Mouse (Mus musculus): ENCODE measurements around the gene Dnmt1.
A peak's percentile ranks its signal among the peaks of the same experiment; 100 is the strongest.

Dnmt1 gene

DNA sequence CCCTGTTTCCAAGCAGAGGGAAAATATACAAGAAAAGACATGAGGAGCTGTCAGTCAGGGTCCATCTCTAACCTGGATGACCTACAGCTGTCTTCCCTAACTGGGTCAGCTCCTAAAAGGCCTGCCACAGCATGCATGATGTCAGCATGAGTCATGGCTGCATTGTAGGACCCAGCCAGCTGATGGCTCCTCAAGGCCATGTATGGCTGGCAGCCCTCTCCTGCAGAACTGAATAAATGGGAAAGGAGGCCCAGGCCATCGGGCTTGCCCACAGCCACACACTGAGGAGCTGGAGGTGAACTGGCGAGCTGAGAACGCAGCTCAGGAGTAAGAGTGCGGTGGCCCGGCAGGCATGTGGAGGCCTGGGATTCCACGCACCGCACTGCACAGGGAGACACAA is 16.3 kb downstream of the Dnmt1 start:
- no peak for DNase-seq (ENCODE audit: low spot score in 2 of 2)

DNA sequence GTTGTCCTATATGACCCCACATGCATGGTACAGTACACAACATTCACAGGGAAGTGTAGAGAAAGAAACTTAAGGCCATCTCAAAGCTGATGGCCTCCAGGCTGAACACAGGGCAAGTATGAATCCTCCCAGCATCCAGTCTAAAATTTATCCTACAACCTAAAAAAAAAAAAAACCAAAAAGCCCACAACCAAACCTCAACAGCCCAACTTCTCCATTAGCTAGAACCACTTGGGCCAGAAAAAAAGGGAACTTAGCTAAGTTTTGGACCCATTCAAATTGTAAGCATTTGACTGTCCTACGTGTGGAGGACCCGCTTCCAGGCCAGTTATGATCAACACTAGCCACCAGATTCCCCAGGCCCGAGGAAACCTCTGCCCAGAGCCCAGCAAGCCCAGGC is 36.4 kb downstream of the Dnmt1 start:
- DNase-seq (ENCODE audit: low spot score in 2 of 2) = no peak

DNA sequence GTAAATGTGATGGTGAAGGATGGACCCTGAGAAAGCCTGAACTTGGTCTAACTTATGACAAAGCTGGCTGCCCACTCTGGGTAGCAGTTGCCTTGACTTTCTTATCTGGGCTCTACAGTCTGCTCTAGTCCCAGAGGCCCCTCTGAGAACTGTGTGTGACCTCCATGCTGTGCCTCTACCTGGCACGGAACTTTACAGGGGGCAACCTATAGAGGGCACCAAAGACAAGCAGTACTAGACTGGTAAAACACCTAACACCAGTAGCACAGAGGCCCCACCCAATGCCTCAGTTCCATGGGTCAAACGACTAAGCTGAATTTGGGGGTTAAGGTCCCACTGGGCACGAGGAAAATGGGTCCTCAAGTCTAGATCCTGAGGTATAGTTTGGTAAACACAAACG is 43.5 kb downstream of the Dnmt1 start:
- DNase-seq (ENCODE audit: low spot score in 2 of 2) = no peak

DNA sequence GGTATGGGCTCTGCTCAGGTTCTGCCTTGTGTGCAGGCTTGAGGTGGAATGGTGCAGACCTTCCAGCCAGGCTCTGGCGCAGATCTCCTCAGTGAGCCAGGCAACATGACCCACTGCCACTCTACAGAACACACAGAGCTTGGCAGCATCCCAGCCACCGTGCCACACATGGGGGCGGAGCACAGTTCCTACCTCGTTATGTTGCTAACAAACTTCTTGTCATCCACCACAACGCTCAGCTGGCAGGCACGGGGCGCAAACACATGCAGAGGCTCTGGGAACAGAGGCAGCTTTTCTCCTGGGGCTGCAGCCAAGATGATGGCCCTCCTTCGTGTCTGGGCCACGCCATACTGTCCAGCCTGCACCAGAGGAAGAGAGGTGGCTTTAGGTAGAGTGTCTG is 49.7 kb downstream of the Dnmt1 start:
- DNase-seq (ENCODE audit: low spot score in 2 of 2) = no peak

DNA sequence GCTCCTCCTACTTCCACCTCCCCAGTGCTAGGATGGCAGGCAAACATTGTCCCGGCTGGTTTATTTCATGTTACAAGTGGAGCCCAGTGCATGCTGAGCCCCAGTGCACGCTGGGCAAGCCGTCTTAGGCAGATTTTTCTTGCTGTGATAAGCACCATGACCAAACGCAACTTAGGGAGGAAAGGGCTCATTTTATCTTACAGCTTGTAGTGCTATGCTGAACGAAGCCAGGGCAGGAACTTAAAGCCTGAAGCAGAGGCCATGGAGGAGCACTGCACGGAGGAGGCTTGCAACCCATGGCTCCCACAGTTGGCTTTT is 57.6 kb downstream of the Dnmt1 start:
- DNase-seq (ENCODE audit: low spot score in 2 of 2) = no peak

DNA sequence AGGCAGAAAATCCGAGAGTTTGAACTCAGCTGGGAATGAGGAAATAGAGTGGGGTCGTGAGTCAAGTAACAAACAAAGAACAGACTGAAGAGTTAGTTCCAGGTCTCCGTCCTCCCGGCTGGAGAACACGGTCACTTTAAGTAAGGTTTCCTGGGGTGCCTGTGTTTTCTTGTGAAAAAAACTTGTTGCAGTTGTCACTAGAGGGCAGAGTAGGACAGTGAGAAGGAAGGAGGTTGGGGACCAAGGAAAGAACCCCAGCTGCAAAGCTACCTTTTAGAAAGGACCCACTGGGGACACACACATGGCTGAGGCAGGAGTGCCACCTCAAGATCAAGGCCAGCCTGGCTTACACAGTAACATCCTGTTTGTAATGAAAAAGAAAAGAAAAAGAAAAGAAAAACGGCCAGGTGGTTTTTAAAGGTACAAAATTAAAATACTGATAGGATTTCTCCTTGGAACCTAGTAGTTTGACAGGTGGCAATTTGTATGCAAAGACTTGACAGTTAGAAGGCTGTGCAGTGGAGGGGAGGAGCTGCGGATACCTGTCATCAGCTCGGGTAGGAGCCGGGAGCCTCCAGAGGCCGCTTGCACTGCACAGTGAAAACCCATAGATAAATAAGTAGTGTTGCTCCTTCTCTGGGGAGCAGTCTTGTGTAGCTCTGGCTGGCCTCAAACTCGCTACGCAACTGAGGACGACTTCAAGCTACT is 58.1 kb downstream of the Dnmt1 start:
- no peak for DNase-seq (ENCODE audit: low spot score in 2 of 2)

DNA sequence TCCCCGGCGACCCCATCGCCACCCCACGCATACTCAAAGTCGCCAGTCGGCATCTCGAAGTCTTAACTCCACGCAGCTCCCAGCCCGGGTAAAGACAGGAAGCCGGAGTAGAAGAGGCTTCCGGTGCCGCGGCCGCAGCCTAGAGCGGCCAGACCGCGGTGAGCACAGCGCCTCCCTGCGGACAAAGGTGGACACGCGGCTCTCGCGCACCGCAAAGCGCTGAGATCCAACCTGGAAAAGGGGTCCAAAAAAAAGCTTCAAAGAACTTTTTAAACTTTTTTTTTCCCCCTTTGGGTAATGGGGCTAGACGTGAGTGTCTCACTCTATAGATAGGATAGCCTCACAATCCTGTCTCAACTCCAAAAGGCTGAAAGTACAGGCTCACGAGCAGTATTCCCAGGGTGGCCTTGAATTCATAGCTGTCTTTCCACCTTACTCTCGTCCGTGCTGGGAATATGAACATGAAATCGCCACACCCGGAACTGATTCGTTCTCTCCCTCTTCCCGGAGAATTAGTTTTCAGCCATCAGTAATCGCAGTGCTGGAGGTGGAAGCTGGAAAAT is 61.1 kb downstream of the Dnmt1 start, which contains the start of gene Eif3g:
Eif3g (minus strand) TSS at position 113 of the 563 bp plus-strand sequence.
- peak; percentile 80 to 87 for DNase-seq (ENCODE audit: low spot score in 2 of 2)

DNA sequence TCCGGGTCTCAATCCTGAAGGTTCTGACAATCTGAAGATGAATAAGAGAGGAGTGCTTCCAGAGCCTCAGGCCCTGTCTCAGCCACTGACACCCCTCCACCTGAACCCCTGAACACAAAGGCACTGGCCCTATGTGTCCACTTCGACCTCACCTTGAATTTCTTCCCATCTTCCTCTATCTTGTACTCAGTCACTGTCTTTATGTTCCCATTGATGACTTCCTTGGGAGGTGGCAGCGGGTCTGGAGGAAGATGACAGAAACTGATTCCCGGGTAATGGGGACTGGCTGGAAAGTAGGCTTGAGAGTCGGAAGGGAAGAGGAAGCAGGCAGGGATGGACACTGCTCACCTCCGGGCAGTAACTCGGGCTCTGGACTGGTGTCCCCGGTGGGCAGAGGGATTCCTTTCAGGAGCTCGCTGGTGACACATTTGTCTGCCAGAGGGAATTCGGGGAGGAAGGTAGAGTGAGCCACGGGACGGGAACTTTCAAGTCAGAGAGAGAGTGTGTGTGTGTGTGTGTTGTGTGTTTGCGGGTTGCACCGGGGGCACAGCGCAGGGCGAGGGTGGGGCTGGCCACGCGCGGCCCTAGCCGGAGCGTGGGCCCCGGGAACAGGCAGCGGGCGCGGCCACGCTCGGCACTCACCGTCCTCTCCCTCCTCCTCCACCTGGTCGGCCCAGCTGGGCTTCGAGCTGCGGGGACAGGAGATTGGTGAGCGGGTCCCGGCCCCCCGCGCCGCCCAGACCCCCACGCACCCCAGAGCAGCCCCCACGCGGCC is 61.8 kb downstream of the Dnmt1 start:
- no peak for DNase-seq (ENCODE audit: low spot score in 2 of 2)

DNA sequence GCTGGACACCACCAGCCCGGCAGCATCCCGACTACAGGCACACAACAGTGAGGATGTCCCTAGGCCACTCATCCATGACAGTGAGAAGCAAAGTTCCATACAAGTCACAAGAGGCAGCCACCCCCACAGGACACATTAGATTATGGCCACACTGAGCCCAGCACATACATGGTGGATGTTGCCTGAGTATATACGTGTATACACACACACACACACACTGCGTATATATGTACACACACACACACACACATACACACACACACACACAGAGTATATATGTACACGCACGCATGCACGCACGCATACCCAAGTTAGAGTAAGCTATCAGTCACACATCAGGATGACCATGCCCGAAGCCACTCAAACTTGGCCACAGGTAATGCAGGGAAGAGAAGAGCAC is 64.3 kb downstream of the Dnmt1 start:
- no peak for DNase-seq (ENCODE audit: low spot score in 2 of 2)

DNA sequence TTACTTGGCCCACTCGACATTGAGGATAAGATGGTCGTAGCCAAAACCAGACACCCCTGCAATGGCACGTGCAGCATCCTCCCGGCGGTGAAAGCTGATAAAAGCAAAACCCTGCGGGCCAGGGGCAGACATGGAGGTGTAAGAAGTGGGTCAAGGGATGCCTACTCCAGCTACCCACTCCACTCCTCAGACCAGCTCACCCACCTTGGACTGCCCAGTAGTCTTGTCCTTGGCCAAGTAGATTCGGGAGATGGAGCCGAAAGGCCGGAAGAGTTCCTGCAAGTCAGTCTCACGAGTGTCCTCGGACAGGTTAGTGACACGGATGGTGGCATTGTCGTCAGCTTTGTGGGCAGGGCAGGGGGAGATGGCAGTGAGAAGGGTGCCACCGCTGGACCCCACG is 65.1 kb downstream of the Dnmt1 start:
- DNase-seq (ENCODE audit: low spot score in 2 of 2) = no peak

DNA sequence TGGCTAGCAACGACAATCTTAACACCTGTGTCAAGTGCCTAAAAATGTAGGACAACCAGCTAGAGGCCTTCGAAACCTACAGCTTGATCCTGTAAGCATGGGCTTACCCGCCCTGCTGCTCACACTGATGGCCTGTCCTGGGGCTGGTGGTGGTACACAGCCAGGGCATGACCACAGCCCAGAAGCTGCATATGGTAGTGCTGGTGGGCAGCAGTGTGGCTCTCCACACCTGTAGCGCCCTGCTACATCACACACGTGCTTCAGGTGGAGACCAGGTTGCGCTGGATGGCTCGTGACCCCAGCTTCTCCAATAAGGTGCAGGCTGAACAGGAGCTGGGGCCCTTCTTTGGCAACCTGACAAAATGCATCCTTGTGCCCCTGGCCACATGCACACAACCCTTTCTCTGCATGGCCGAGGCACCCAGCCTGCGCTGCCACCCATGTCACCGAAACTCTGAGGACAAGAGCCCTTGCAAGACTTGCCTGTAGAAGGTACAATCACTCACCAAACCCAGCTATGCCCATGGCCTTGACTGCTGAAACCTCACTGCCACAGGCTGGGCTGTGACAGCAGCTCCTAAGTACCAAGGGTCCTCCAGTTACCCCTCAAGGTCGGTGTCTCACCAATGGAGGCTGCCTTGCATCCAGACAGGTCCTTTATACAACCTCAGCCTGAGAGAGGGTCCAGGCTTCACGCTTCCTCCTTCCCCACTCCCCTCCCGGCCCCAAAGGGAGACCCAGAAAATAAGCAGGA is 65.9 kb downstream of the Dnmt1 start:
- DNase-seq (ENCODE audit: low spot score in 2 of 2) = no peak

DNA sequence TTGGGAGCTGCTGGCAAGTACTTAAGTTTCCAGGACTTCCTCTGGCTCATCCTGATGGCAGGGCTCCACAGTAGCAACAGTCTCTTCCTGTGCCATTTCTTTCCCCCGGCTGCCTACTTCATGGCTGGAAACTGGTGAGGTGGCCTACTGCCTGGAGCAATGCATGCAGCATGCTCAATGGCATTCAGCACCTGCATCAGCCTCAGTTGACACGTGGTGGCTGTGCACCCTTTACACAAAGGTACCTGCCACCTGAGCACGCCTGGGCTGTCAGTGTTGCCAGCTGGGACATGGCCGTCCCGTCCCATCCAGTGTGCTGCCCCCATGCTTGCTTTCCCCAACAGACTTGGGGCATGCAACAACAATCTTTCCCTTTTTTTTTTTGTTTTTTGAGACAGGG is 66.6 kb downstream of the Dnmt1 start:
- DNase-seq (ENCODE audit: low spot score in 2 of 2) = no peak

DNA sequence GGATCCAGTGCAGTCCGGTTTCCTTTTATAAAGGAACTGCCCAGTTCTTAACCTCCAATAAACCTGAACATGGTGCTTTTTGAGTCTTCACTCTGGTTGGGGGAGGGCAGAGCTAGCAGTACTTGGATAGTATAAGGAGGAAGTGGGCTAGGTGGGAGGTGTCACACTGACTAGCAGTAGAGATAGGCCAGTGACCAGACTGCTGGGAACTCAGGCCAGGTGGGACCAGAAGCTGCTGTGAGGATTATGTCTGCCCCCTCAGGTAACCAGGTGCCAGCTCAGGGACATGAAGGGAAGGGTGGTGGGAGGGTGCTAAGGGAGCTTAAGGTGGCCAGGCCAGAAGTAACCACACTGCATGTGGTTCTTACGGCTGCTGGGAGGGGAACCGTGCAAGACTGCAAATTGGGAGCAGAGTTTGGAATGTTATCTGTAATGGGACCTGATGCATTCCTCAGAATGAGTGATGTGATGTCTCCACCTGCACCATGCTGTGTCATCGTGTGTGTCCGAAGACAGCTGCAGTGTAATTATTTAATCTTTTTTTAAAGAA is 67.5 kb downstream of the Dnmt1 start:
- DNase-seq (ENCODE audit: low spot score in 2 of 2) = no peak

DNA sequence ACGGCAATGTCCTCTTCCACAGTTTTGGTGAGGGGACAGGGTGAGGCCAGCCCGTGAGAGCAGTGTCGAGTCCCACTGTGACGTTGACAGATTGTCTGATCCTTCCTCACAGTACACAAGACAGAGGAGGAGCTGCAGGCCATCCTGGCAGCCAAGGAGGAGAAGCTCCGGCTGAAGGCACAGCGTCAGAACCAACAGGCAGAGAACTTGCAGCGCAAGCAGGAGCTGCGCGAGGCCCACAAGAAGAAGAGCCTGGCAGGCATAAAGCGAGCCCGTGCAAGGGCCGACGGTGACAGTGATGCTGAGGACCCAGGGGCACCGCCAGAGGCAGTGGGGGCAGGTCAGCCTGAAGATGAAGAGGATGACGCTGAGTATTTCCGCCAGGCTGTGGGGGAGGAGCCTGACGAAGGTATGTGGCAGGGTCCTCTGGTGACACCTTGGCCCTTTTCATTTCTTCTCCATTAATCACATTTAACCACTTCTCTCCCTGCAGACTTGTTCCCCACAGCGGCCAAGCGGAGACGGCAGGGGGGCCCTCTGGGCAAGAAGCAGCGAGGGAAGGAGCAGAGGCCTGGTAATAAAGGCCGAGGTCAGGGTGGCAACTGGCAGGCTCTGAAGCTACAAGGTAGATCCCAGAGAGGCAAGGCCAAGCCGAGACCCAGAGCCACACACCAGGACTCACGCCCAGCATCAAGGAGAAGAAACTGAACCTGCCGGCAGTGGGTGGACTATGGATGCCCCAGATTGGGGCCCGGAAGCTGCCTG is 68.2 kb downstream of the Dnmt1 start:
- no peak for DNase-seq (ENCODE audit: low spot score in 2 of 2)

DNA sequence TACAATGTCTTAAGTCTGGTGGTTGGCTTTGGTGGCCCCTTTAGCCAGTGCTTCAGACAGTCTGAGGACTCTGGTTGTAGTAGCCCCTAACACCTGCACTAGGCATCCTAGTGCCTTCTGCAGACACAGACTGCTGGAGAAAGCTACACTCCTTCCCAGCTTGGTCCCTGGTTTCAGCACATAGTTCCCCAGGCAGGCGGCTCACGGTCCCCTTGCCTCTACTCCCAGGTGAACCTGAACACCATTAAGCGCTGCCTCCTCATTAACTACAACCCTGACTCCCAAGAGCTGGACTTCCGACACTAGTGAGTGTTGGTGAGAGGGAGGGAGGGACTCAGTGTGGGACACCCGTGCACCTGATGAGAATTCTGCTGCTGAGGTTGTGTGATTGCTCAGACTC is 69.3 kb downstream of the Dnmt1 start:
- no peak for DNase-seq (ENCODE audit: low spot score in 2 of 2)

DNA sequence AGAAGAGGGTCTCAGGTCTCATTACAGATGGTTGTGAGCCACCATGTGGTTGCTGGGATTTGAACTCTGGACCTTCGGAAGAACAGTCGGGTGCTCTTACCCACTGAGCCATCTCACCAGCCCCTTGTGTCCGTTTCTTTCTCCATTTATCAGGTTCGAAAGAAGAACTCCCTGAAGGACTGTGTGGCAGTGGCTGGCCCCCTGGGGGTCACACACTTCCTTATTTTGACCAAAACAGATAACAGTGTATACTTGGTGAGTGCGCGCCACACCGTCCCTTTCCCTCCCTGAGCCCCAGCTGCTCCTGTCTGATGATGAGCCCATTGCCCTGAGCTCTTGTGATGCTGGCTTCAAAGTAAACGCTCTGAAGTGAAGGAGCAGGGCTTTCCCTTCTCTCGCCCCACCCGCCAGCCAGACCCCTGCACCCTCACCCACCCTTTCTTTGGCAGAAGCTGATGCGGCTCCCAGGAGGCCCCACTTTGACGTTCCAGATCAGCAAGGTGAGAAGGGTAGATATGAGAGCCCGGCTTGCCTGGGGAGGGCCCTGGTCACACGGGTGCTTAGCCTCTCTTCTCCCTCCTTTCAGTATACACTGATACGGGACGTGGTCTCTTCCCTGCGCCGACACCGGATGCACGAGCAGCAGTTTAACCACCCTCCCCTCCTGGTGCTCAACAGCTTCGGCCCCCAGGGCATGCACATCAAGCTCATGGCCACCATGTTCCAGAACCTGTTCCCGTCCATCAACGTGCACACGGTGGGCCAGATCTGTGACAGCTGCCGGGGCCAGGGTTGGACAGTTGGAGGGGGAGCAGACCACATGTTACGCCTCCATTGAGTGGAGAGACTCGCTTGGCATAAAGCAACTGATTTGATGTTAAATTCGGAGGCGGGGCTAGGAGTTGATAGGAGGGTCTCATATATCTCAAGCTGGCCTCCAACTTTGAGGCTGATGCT is 70.2 kb downstream of the Dnmt1 start:
- no peak for DNase-seq (ENCODE audit: low spot score in 2 of 2)

DNA sequence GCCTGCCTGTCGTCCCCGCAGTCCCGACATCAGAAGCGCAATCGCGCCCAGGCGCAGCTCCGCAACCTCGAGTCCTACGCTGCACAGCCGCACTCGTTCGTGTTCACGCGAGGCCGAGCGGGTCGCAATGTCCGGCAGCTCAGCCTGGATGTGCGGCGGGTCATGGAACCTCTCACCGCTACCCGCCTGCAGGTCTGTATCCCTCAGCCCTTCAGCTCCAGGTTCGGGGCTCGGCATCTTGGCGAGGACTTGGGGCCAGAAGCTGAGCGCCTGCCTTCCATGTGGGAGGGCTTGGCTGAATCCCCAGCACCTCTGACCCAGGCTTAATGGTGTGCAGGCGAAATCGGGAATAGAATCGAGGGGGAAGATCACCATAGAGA is 71.3 kb downstream of the Dnmt1 start:
- no peak for DNase-seq (ENCODE audit: low spot score in 2 of 2)

DNA sequence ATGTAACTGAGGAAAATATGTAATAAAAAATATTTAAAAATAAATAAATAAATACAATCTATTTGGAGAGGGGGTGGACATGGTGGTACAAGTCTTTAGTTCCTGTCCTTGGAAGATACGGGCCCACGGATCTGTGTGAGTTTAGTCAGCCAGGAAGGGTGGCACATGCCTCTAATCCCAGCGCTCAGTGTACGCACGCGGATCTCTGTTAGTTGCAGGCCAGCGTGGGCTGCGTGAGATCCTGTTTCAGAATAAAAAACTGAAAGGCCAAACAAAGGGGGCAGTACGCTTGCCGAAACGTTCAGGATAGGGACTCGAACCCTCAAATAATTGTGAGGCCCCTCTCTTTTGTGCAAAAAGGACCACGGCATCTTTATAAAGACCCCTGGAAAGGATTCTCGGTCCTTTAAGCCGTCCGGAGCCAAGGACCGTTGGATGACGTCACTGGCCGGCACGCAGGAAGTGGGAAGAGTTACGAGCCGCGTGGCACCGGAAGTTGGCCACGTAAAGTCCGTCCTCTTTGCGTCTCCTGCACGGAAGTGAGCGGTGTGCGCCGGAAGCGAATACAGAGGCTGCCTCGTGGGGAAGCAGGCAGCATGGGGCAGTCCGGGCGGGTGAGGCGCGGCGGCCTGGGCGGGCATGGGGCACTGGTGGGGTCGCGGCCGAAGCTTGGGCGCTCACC is 71.8 kb downstream of the Dnmt1 start, which contains the start of gene Ppan:
Ppan (plus strand) TSS at position 472 of the 682 bp plus-strand sequence.
- DNase-seq (ENCODE audit: low spot score in 2 of 2) = peak; percentile 92 to 96

DNA sequence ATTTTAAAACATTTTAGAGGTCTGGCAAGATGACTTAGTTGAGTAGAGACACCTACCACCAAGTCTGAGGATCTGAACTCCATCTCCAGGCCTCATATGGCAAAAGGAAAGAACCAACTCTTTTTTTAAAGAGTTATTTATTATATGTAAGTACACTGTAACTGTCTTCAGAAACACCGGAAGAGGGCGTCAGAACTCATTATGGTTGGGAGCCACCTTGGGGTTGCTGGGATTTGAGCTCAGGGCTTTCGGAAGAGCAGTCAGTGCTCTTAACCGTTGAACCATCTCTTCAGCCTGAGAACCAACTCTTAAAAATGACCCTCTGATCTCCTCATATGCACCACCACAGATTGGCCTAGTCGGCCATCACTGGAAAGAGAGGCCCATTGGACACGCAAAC is 72.5 kb downstream of the Dnmt1 start:
- no peak for DNase-seq (ENCODE audit: low spot score in 2 of 2)

DNA sequence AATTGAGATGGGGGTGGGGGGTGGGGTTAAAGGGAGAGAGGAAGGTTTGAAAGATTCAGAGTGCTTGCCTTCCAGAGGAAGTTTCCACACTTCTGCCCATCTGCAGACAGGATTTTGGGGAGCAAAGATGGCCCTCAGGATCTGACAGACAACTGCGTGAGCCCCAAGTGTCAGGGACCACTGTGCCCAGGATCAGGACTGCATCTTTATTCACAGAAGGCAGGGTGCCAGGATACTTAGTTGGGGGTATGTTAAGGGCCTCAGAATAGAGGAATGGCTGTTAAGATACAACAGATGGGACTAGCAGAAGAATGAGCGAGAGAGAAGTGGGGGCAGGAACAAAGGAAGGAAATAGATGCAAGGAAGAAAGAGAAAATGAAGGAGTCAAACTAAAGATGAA is 73.1 kb downstream of the Dnmt1 start:
- DNase-seq (ENCODE audit: low spot score in 2 of 2) = no peak

Measured in urinary bladder, postnatal 4 days (tissue).